In genomic region chr1:154156177-154157062, GRCm38 (mm10) we compare ENCODE assay signal across 9 mouse cellular contexts. TPM values are rescaled to one million over a fixed set of nuclear protein-coding genes. Genes with fewer than 3 reads are reported as not detected.
A peak's percentile ranks its signal among the peaks of the same experiment; 100 is the strongest.
DNase-seq lines count a peak whose midpoint lies in the region; ATAC-seq and TF ChIP-seq lines count a peak whose summit lies in the region.
"Had no signal": no experiment of that assay in that cellular context is flagged by ENCODE, and none has a peak within 500 bp of the region (broad histone marks: within the 10 kb centered on the region; RNA-seq: fewer than 3 reads in every experiment).

No protein-coding gene starts in this region.

- ATAC-seq in kidney, postnatal 0 days (replicated peaks; ENCODE audit: low FRiP score, low read depth), result no peak
- ATAC-seq in kidney, embryonic 14.5 days (ENCODE audit: low FRiP score, low TSS enrichment), result no peak
- peak; percentile 72; the same call in 1 of the 2 replicates for ATAC-seq in embryonic facial prominence, embryonic 11.5 days (replicated peaks; ENCODE audit: insufficient number of reproducible peaks, low FRiP score, low TSS enrichment, low read depth)
- ATAC-seq in hindbrain, embryonic 13.5 days (ENCODE audit: low FRiP score), result peak; percentile 95
- ATAC-seq in stomach, embryonic 16.5 days (ENCODE audit: insufficient read depth, low FRiP score), result 0 out of 2 replicates have a peak, but pooled peaks have one; percentile 44
- no peak for ATAC-seq in monocyte, adult 5-6 weeks (replicated peaks; ENCODE audit: insufficient number of reproducible peaks, low FRiP score, low TSS enrichment, poor library complexity, severe bottlenecking)

- no peak overlapping the region for H3K4me2 ChIP-seq in kidney, postnatal 0 days (ENCODE audit: low read length)
- no peak overlapping the region for H3K4me2 ChIP-seq in kidney, embryonic 14.5 days (replicated peaks; ENCODE audit: low read depth, low read length)
- no peak overlapping the region for H3K4me2 ChIP-seq in embryonic facial prominence, embryonic 11.5 days (ENCODE audit: low read depth, low read length)
- no peak overlapping the region for H3K4me2 ChIP-seq in hindbrain, embryonic 13.5 days
- no peak overlapping the region for H3K4me2 ChIP-seq in stomach, embryonic 16.5 days (ENCODE audit: low read depth, low read length)

- no peaks in the 10 kb centered on the region for H3K9me3 ChIP-seq in kidney, postnatal 0 days (replicated peaks; ENCODE audit: low read length)
- no peaks in the 10 kb centered on the region for H3K9me3 ChIP-seq in kidney, embryonic 14.5 days (ENCODE audit: control insufficient read depth, low read length)
- no peaks in the 10 kb centered on the region for H3K9me3 ChIP-seq in embryonic facial prominence, embryonic 11.5 days (replicated peaks; ENCODE audit: control insufficient read depth, low read length)
- H3K9me3 ChIP-seq in hindbrain, embryonic 13.5 days, result no peaks in the 10 kb centered on the region
- no peaks in the 10 kb centered on the region for H3K9me3 ChIP-seq in stomach, embryonic 16.5 days (replicated peaks; ENCODE audit: control insufficient read depth, low read length)

- peak; percentile 32 for DNase-seq in kidney, postnatal 0 days (ENCODE audit: low spot score)
- peak; percentile 26 for DNase-seq in embryonic facial prominence, embryonic 11.5 days (ENCODE audit: low spot score)
- peak; percentile 29 for DNase-seq in lung, postnatal 10 days

- WGBS in kidney, postnatal 0 days, result 53% methylated on average over 14 of the region's 14 CpGs
- 70% methylated on average over 14 of the region's 14 CpGs for WGBS in kidney, embryonic 14.5 days
- WGBS in embryonic facial prominence, embryonic 11.5 days, result 50% methylated on average over 14 of the region's 14 CpGs
- WGBS in hindbrain, embryonic 13.5 days, result 34% methylated on average over 14 of the region's 14 CpGs
- WGBS in stomach, embryonic 16.5 days, result 39% methylated on average over 14 of the region's 14 CpGs

- H3K27me3 ChIP-seq in kidney, postnatal 0 days (ENCODE audit: insufficient read depth, low read length), result no peaks in the 10 kb centered on the region
- no peaks in the 10 kb centered on the region for H3K27me3 ChIP-seq in kidney, embryonic 14.5 days (ENCODE audit: control insufficient read depth, insufficient read depth, low read length)
- no peaks in the 10 kb centered on the region for H3K27me3 ChIP-seq in embryonic facial prominence, embryonic 11.5 days (ENCODE audit: control insufficient read depth, insufficient read depth, low read length)
- H3K27me3 ChIP-seq in hindbrain, embryonic 13.5 days, result no peaks in the 10 kb centered on the region
- H3K27me3 ChIP-seq in stomach, embryonic 16.5 days (ENCODE audit: control insufficient read depth, insufficient read depth, low read length), result no peaks in the 10 kb centered on the region

- TF ChIP-seq CTCF in kidney, postnatal 0 days (IDR thresholded peaks at IDR 0.05; ENCODE audit: low read depth), result no peak

- H3K9ac ChIP-seq in kidney, postnatal 0 days (ENCODE audit: low read depth, low read length), result no peak overlapping the region
- H3K9ac ChIP-seq in kidney, embryonic 14.5 days (ENCODE audit: low read depth, low read length), result no peak overlapping the region
- H3K9ac ChIP-seq in embryonic facial prominence, embryonic 11.5 days (replicated peaks; ENCODE audit: low read length), result no peak overlapping the region
- no peak overlapping the region for H3K9ac ChIP-seq in hindbrain, embryonic 13.5 days
- H3K9ac ChIP-seq in stomach, embryonic 16.5 days (ENCODE audit: low read length), result no peak overlapping the region

- H3K4me3 ChIP-seq in kidney, postnatal 0 days (replicated peaks; ENCODE audit: low read depth, low read length), result no peak overlapping the region
- H3K4me3 ChIP-seq in kidney, embryonic 14.5 days (ENCODE audit: low read length), result no peak overlapping the region
- H3K4me3 ChIP-seq in embryonic facial prominence, embryonic 11.5 days (ENCODE audit: low read depth, low read length), result no peak overlapping the region
- H3K4me3 ChIP-seq in hindbrain, embryonic 13.5 days, result no peak overlapping the region
- no peak overlapping the region for H3K4me3 ChIP-seq in stomach, embryonic 16.5 days (replicated peaks; ENCODE audit: low read length)
- H3K4me3 ChIP-seq: heart, adult 2 months had no signal

- H3K36me3 ChIP-seq in kidney, postnatal 0 days (ENCODE audit: insufficient read depth, low read length), result no peaks in the 10 kb centered on the region
- H3K36me3 ChIP-seq in kidney, embryonic 14.5 days (ENCODE audit: control insufficient read depth, insufficient read depth, low read length), result no peaks in the 10 kb centered on the region
- H3K36me3 ChIP-seq in embryonic facial prominence, embryonic 11.5 days (replicated peaks; ENCODE audit: control insufficient read depth, insufficient read depth, low read depth, low read length), result no peaks in the 10 kb centered on the region
- H3K36me3 ChIP-seq in hindbrain, embryonic 13.5 days, result no peaks in the 10 kb centered on the region
- H3K36me3 ChIP-seq in stomach, embryonic 16.5 days (ENCODE audit: control insufficient read depth, insufficient read depth, low read length), result no peaks in the 10 kb centered on the region

- H3K27ac ChIP-seq in kidney, postnatal 0 days, result no peak overlapping the region
- H3K27ac ChIP-seq in kidney, embryonic 14.5 days (ENCODE audit: low read depth, low read length), result no peak overlapping the region
- H3K27ac ChIP-seq in embryonic facial prominence, embryonic 11.5 days (replicated peaks; ENCODE audit: low read depth, low read length), result no peak overlapping the region; the same call in 1 of the 2 replicates
- H3K27ac ChIP-seq in hindbrain, embryonic 13.5 days, result peak overlapping the region; percentile 56
- H3K27ac ChIP-seq in stomach, embryonic 16.5 days (ENCODE audit: low read length), result peak overlapping the region; percentile 71
- H3K27ac ChIP-seq: heart, adult 2 months had no signal

- H3K4me1 ChIP-seq in kidney, postnatal 0 days (replicated peaks; ENCODE audit: insufficient read depth, low read length), result no peaks in the 10 kb centered on the region; the same call in 1 of the 2 replicates
- H3K4me1 ChIP-seq in kidney, embryonic 14.5 days (ENCODE audit: control insufficient read depth, insufficient read depth, low read length), result no peaks in the 10 kb centered on the region
- H3K4me1 ChIP-seq in embryonic facial prominence, embryonic 11.5 days (ENCODE audit: control insufficient read depth, insufficient read depth, low read length), result no peaks in the 10 kb centered on the region
- H3K4me1 ChIP-seq in hindbrain, embryonic 13.5 days (replicated peaks), result peaks cover 9% of the 10 kb centered on the region; the same call in 1 of the 2 replicates
- H3K4me1 ChIP-seq in stomach, embryonic 16.5 days (ENCODE audit: control insufficient read depth, insufficient read depth, low read length), result peaks cover 4% of the 10 kb centered on the region

RNA-seq across cellular contexts. Expression of gene Zfp648, which starts 44.6 kb away (rescaled TPM):
- 0.38 and 0.55 TPM in 2 replicates for polyA plus RNA-seq in kidney, postnatal 0 days (2015; fragmentation: Nextera tagmentation; extraction: Ambion mirVana)
- 0.13 and 0.26 TPM in 2 replicates for polyA plus RNA-seq in kidney, embryonic 14.5 days (2014; fragmentation: Nextera tagmentation; extraction: Ambion mirVana)
- 0.14 TPM in 2 replicates for polyA plus RNA-seq in embryonic facial prominence, embryonic 11.5 days (2014; fragmentation: Nextera tagmentation; extraction: Ambion mirVana)
- 0.26 and 0.53 TPM in 2 replicates for polyA plus RNA-seq in hindbrain, embryonic 13.5 days (2015; fragmentation: Nextera tagmentation; extraction: Ambion mirVana)
- 0.13 and 0.20 TPM in 2 replicates for polyA plus RNA-seq in stomach, embryonic 16.5 days (2015; fragmentation: Nextera tagmentation; extraction: Ambion mirVana)
- not detected in 3 replicates for total RNA-seq in monocyte, adult 5-6 weeks (2017)
- total RNA-seq: heart, adult 2 months had no signal
- polyA plus RNA-seq: heart, adult 2 months; liver, embryonic 16.5 days had no signal

Comparison
In these comparisons a context has a peak if more than half of its experiments do, and no peak if none do; other contexts are left out.
1. ATAC-seq: peak in embryonic facial prominence, embryonic 11.5 days (single experiment), hindbrain, embryonic 13.5 days (single experiment) and stomach, embryonic 16.5 days (single experiment); none in kidney, postnatal 0 days (single experiment), kidney, embryonic 14.5 days (single experiment) and monocyte, adult 5-6 weeks (single experiment).
2. H3K27ac ChIP-seq: peak in hindbrain, embryonic 13.5 days (single experiment) and stomach, embryonic 16.5 days (single experiment); none in kidney, postnatal 0 days (single experiment), kidney, embryonic 14.5 days (single experiment) and embryonic facial prominence, embryonic 11.5 days (single experiment).
3. Peak in every context shown above with its lines, with median percentiles within 50 percentile points of each other: DNase-seq.